Mouse (Mus musculus): ENCODE data around the gene Denr. TPM values are rescaled to one million over a fixed set of nuclear protein-coding genes. Genes with fewer than 3 reads are reported as not detected.

The Denr gene
- polyA plus RNA-seq, 1 experiment from 2014 or later = 186 TPM

DNA sequence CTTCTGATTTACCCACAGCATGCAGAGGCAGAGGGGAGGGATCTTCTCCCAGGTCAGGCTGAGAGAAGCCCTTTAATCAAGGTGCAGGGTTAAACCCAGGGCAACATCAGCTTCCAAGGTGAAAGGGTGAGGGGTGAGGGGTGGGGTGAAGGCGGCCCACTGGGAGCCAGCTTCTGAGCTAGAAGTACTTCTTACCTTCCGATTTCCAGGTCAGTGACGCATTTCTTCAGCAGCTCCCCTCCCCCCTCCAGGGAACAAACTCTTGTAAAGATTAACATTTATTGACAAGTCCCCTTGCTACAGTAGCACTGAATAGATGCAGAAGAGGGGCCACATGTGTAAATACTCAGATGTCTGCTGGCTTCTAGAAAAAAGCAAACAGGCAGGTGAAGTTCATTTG lies 70.3 kb downstream of the Denr start:
- DNase-seq (ENCODE audit: low spot score) = no peak
- H3K4me3 ChIP-seq = no peak overlapping the region
- peaks cover 44% of the 10 kb centered on the region for H3K27me3 ChIP-seq (ENCODE audit: low read depth, poor library complexity, severe bottlenecking)
- H3K36me3 ChIP-seq = no peaks in the 10 kb centered on the region
- no peaks in the 10 kb centered on the region for H3K9me3 ChIP-seq (replicated peaks)
- H3K27ac ChIP-seq (replicated peaks) = no peak overlapping the region
- WGBS = 55% methylated on average over 3 of the region's 3 CpGs
- peaks cover 48% of the 10 kb centered on the region for H3K4me1 ChIP-seq

DNA sequence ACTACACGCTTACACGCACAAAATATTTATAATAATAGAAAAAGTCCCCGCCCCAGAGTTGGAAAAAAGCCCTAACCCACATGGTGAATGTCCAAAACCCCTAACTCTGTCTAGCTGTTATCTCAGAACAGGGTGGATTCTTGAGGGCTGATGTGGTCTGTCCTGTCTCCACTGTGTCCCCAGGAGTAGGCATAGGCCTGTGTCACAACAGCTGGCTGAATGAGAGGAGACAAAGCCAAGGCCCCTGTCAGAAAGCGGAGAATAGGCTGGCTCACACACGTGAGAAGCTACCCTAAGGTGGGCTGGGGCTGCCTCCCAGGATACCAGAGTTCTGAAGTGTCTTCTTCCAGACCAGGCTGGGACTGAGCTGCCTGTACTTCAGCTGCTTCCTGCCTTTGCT lies 71.2 kb downstream of the Denr start:
- Histone ChIP-seq H3K27ac (replicated peaks) (no peak overlapping the region), H3K4me1 (peaks cover 46% of the 10 kb centered on the region), H3K36me3 (no peaks in the 10 kb centered on the region), H3K27me3 (ENCODE audit: low read depth, poor library complexity, severe bottlenecking) (peaks cover 35% of the 10 kb centered on the region), H3K9me3 (replicated peaks) (no peaks in the 10 kb centered on the region), H3K4me3 (no peak overlapping the region)
- 86% methylated on average over 5 of the region's 5 CpGs for WGBS
- no peak for DNase-seq (ENCODE audit: low spot score)

Other genes with a start within 250 kb of the Denr start
- gene Clip1, start 222.6 kb upstream of the Denr start, polyA plus RNA-seq (2016; fragmentation: Nextera tagmentation; extraction: Ambion mirVana) = 51.3 and 55.8 TPM in 2 replicates
- 90.1 and 94.5 TPM in 2 replicates for gene Zcchc8, start 186.1 kb upstream of the Denr start, polyA plus RNA-seq (2016; fragmentation: Nextera tagmentation; extraction: Ambion mirVana)
- 126 and 151 TPM in 2 replicates for gene Rsrc2, start 157.8 kb upstream of the Denr start, polyA plus RNA-seq (2016; fragmentation: Nextera tagmentation; extraction: Ambion mirVana)
- 45.5 and 47.7 TPM in 2 replicates for gene Kntc1, start 157.5 kb upstream of the Denr start, polyA plus RNA-seq (2016; fragmentation: Nextera tagmentation; extraction: Ambion mirVana)
- gene Hcar2, start 41.7 kb upstream of the Denr start, polyA plus RNA-seq (2016; fragmentation: Nextera tagmentation; extraction: Ambion mirVana) = not detected in 2 replicates
- not detected in 2 replicates for gene Hcar1, start 27.2 kb upstream of the Denr start, polyA plus RNA-seq (2016; fragmentation: Nextera tagmentation; extraction: Ambion mirVana)
- gene Gm43518, start 20.2 kb downstream of the Denr start, polyA plus RNA-seq (2016; fragmentation: Nextera tagmentation; extraction: Ambion mirVana) = 1.9 and 3.4 TPM in 2 replicates
- gene Ccdc62, start 23.5 kb downstream of the Denr start, polyA plus RNA-seq (2016; fragmentation: Nextera tagmentation; extraction: Ambion mirVana) = 4.7 and 5.7 TPM in 2 replicates
- 6.6 and 9.2 TPM in 2 replicates for gene Hip1r, start 66.5 kb downstream of the Denr start, polyA plus RNA-seq (2016; fragmentation: Nextera tagmentation; extraction: Ambion mirVana)
- gene Vps37b, start 125.1 kb downstream of the Denr start, polyA plus RNA-seq (2016; fragmentation: Nextera tagmentation; extraction: Ambion mirVana) = 58.1 and 69.2 TPM in 2 replicates
- 0.54 and 1.1 TPM in 2 replicates for gene Abcb9, start 188.6 kb downstream of the Denr start, polyA plus RNA-seq (2016; fragmentation: Nextera tagmentation; extraction: Ambion mirVana)
- gene Ogfod2, start 205.1 kb downstream of the Denr start, polyA plus RNA-seq (2016; fragmentation: Nextera tagmentation; extraction: Ambion mirVana) = 18.1 TPM in 2 replicates
- 123 and 132 TPM in 2 replicates for gene Arl6ip4, start 208.9 kb downstream of the Denr start, polyA plus RNA-seq (2016; fragmentation: Nextera tagmentation; extraction: Ambion mirVana)